Mouse (Mus musculus) gastrocnemius, postnatal 10 days (tissue): ENCODE data around the gene Cd63. TPM values are rescaled to one million over a fixed set of nuclear protein-coding genes. Genes with fewer than 3 reads are reported as not detected.

Source experiments
- DNase-seq: peaks from one replicate; pipeline ENCODE4 v3.0.0; 2021; ENCODE audit warnings: mixed read lengths
- long read RNA-seq, 2 experiments: library from polyadenylated mRNA; stranded (forward); transcript quantifications; one replicate each; pipeline ENCODE4 v2.0.0; 2021
- total RNA-seq, 2 experiments: library from RNA; stranded (reverse); gene quantifications; 2 replicates each; pipeline ENCODE4 v1.2.3; 2021

Gene Cd63
- 100 to 1,000 TPM; 198 to 258 TPM for total RNA-seq
- long read RNA-seq, experiment 1, transcript Cd63-201 (8 exons, 1,063 nt), result major isoform, 154 of 160 reads
- long read RNA-seq, experiment 1, partial matches to known transcripts, result 5 of 160 reads
- long read RNA-seq, experiment 1, other reads (novel, unspliced or antisense), result 1 of 160 reads
- long read RNA-seq, experiment 2, transcript Cd63-201 (8 exons, 1,063 nt), result major isoform, 121 of 129 reads
- long read RNA-seq, experiment 2, partial matches to known transcripts, result 6 of 129 reads
- long read RNA-seq, experiment 2, other reads (novel, unspliced or antisense), result 2 of 129 reads

DNA sequence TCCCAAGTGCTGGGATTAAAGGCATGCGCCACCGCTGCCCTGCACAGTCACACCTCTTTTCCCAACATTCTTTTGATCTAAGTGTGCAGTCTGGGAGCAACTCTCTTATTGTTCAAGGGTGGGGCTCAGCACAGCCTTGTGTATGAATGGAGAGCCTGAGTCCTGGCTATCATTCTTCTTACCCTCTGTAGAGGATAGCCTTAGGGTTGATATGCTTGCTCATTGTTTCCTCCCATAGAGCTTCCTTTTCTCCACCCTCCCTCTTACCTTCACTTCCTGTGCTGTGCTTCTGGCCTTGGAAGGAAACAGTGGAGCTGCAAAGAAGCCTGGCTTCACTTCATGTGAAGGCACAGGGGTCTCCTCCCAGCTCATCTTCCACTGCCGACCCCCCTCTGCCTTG, at the start of gene Cd63:
TSS of gene Cd63 (plus strand) at position 292 of the 400 bp plus-strand sequence.
- DNase-seq, result no peak

GRCm38 (mm10) chr10:128861176-128861575, 39.6 kb upstream of the Cd63 start:
- no peak for DNase-seq

GRCm38 (mm10) chr10:128866042-128866441, 34.7 kb upstream of the Cd63 start:
- DNase-seq, result no peak

GRCm38 (mm10) chr10:128866518-128866917, 34.3 kb upstream of the Cd63 start:
- DNase-seq, result no peak

DNA sequence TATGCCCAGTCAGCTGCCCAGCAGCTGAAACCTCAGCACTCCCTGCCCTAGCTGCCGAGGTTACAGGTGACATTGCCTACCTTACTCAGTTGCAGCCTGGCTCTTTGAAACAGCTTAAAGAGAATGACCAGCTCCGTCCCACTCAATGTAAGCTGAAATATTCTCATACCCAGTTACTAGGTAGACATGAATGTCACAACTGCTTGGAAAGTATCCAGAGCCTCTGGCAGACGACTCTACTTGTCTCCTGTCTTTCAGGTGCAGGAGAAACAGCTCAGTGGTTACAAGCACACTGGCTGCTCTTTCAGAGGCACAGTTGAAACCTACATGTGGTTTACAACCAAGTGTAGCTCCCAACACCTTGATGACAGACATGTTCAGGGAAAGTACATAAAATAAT, 30.4 kb upstream of the Cd63 start:
- no peak for DNase-seq

DNA sequence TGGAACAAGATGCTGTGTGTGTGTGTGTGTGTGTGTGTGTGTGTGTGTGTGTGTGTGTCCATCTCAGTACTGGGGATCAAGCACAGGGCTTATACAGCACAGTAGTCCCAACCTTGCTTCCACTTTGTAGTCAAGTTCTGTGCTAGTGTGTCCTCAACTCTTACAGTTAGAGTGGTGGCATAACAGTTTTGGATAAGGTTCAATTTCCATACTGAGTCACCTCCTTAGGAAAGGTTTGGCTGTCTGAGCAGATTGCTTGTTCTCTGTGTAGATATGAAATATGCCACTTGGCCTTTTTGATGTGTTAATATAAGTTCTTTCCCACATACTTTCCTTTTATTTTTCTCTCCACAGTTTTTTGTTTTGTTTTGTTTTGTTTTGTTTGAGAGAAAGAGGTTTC, 22.5 kb upstream of the Cd63 start:
- no peak for DNase-seq

GRCm38 (mm10) chr10:128878811-128879210, 22.0 kb upstream of the Cd63 start:
- no peak for DNase-seq

GRCm38 (mm10) chr10:128882067-128882466, 18.7 kb upstream of the Cd63 start:
- no peak for DNase-seq

GRCm38 (mm10) chr10:128888941-128889827, 11.6 kb upstream of the Cd63 start:
- no peak for DNase-seq

- no peak for DNase-seq
Observed at GRCm38 (mm10) chr10:128889846-128890245, 10.9 kb upstream of the Cd63 start.

DNA sequence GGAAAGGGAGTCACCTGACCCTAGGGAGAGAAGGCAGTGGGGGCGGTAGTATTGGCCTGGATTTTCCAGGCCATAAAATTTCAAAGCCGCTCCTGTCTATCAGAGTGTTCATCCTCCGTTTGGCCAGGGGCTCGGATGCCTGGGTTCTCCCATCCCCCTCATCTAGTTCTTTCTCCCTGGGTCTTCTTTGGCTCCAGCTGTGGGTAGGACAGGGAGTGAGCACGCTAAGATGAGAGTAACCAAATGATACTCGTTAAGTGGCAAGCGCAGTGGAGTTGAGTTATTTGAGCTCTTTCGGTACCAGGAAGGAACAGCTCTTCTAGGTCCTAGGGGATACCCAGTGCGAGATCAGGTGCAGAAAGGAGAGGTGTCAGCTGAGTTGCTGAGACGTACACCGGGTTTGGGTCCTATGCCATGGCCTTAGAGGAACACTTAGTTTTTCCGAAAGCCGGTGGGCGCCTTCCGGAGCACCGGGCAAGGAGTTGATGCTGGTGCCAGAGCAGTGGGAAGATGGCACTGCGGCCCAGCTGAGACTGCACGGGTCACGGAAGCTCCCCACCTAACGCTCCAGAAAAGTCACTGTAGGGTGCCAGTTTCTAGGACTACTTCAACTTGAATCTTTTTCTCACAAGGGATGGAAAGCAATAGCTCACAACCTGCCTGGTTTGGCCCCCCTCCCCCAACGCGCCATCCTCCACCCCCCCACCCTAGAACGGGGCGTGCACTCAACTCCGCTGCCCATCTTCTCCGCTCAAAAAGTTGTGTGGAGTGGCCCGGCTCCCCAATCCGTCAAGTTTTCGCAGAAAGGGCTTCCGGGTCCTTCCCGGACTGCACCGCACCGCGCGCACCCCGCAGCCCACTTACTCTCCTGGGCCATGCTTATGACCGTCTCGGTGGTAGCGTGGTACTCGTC, 10.2 kb upstream of the Cd63 start:
- no peak for DNase-seq

- peak; percentile 59 for DNase-seq
Observed at GRCm38 (mm10) chr10:128891296-128892094, 9.3 kb upstream of the Cd63 start, which contains the start of gene Gdf11. Gene Gdf11, minus strand, starts transcription at chr10:128891718.

DNA sequence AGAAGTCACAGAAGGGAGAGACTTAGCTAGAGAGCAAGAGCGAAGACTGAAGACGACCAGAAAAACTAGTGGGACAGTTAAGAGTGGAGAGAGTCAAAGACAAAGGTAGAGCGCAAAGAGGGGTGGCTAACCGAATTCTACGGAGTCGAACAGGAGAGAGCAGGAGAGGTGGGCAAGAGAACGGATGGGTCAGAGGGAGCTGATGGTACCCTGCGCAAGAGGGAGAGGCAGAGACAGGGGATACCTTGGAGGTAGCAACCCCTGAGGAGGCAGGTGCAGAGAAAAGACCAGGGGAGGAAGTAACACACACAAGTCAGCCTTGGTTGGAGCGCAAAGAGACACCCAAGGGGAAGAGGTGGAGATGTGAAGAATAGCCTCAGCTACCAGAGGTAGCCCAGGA, 8.5 kb upstream of the Cd63 start:
- DNase-seq, result no peak

- peak; percentile 66 for DNase-seq
Observed at GRCm38 (mm10) chr10:128895437-128895836, 5.4 kb upstream of the Cd63 start.

DNA sequence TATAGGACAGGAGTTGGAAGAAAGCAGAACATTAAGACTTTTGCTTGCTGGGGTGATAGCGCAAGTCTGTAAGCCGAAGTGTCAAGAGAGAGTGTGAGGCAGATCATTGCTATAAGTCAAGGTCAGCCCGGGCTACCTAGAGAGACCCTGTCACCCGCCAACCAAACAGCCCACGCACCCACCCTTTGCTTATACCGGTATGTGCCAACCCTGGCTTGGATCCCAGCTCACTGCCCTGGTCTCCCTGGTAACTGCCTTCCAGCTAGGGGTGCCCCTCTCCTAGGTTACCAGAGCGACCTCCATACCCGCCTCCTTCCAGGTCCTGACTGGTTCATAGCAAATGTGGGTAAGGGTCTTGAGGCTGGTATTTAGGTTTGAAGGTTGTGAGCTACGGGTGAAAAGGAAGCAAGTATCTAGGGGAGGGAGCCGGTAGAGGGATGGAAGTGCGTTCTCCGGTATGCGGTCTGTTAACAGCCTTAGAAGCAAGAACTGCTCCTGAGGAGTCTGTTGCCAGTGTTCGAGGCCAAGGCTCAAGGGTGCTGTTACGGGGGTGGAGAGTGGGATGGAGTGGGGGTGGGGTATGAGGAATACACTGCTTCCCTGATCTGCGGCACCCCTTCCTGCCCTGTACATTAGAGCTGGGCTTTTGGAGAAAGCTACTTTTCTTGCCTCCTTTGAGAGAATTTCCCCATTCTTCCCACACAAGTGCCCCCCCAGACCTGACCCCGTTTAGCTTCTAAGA, 4.7 kb upstream of the Cd63 start:
- no peak for DNase-seq

- no peak for DNase-seq
Observed at GRCm38 (mm10) chr10:128896807-128897206, 4.0 kb upstream of the Cd63 start.

GRCm38 (mm10) chr10:128897501-128897900, 3.3 kb upstream of the Cd63 start:
- no peak for DNase-seq

- no peak for DNase-seq
Observed at GRCm38 (mm10) chr10:128899759-128900490, 864 bp upstream of the Cd63 start.

DNA sequence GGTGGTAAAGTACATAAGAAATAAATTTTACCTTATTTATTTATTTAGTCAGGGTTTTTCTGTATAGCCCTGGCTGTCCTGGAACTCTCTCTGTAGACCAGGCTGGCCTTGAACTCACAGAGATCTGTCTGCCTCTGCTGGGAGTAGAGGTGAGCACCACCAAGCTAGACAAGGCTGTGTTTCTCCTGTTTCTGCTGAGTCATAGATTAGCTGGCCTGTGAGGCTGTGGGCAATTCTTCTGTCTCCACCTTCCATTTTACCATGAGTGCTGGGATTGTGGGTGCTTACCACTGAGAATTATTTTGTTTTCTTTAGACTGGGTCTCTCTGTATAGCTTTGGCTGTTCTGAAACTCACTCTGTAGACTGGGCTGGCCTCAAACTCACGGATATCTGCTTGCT, 620 bp downstream of the Cd63 start:
- no peak for DNase-seq

DNA sequence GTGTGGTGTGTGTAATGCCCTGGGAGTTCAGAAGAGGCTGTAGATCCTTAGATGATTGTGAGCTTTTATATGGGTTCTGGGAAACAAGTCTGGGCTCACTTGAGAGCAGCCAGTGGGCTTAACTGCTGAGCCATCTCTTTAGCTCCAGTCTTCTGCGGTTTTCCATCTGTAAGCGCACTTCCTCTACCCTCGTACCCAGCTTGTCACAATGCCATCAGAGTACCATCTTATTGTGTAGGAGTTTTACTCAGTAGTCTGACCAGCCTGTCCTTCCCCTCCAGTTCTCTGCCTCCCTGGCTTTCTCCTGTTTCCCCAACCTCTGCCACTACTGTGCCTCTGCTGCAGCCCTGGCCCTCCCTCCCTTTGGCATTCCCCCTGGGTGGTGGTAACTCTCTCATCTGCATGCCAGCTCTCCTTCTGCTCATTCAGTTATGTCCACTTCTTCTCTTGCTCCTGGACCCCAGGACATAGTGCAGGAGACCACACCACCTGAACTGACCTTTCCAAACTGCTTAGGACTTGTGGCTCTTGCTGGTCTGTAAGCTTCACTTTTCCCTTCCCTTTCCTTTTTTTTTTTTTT, 1.7 kb downstream of the Cd63 start:
- DNase-seq, result no peak
